Mouse (Mus musculus): ENCODE results near the gene Man2b1. TPM values are rescaled to one million over a fixed set of nuclear protein-coding genes. Genes with fewer than 3 reads are reported as not detected.

The Man2b1 gene
- polyA plus RNA-seq, 1 experiment: 165 TPM

GRCm38 (mm10) chr8:85091526-85092090 lies 8.5 kb downstream of the Man2b1 start:
- peaks cover 61% of the 10 kb centered on the region for H3K36me3 ChIP-seq (ENCODE audit: control insufficient read depth, insufficient read depth, low read length)
- no peak overlapping the region for H3K4me3 ChIP-seq (ENCODE audit: extremely low read depth, insufficient read depth, insufficient read length)
- 85% methylated on average over 21 of the region's 21 CpGs for whole genome bisulfite sequencing
- H3K4me1 ChIP-seq (ENCODE audit: control insufficient read depth, insufficient read depth, insufficient read length): no peaks in the 10 kb centered on the region
- no peak overlapping the region for H3K27ac ChIP-seq (ENCODE audit: insufficient read depth, low read length)
- no peaks in the 10 kb centered on the region for H3K27me3 ChIP-seq (ENCODE audit: control insufficient read depth, insufficient read depth, low read length)
- no peak for TF ChIP-seq POLR2A (IDR thresholded peaks at IDR 0.05; ENCODE audit: low read depth, low read length)
- no peak for TF ChIP-seq CTCF (IDR thresholded peaks at IDR 0.05; ENCODE audit: extremely low read depth, insufficient read depth, insufficient read length, insufficient replicate concordance)
- DNase-seq (ENCODE audit: low read depth in 1 of 2, low spot score in 2 of 2): no peak

GRCm38 (mm10) chr8:85095051-85095450 lies 12.0 kb downstream of the Man2b1 start:
- Histone ChIP-seq H3K4me1 (ENCODE audit: control insufficient read depth, insufficient read depth, insufficient read length) (no peaks in the 10 kb centered on the region), H3K27ac (ENCODE audit: insufficient read depth, low read length) (no peak overlapping the region), H3K4me3 (ENCODE audit: extremely low read depth, insufficient read depth, insufficient read length) (no peak overlapping the region), H3K36me3 (ENCODE audit: control insufficient read depth, insufficient read depth, low read length) (peaks cover 57% of the 10 kb centered on the region), H3K27me3 (ENCODE audit: control insufficient read depth, insufficient read depth, low read length) (no peaks in the 10 kb centered on the region)
- WGBS: 90% methylated on average over 13 of the region's 13 CpGs
- no peak for DNase-seq (ENCODE audit: low read depth in 1 of 2, low spot score in 2 of 2)
- no peak for TF ChIP-seq POLR2A (IDR thresholded peaks at IDR 0.05; ENCODE audit: low read depth, low read length)
- no peak for TF ChIP-seq CTCF (IDR thresholded peaks at IDR 0.05; ENCODE audit: extremely low read depth, insufficient read depth, insufficient read length, insufficient replicate concordance)

- Histone ChIP-seq H3K4me1 (ENCODE audit: control insufficient read depth, insufficient read depth, insufficient read length) (no peaks in the 10 kb centered on the region), H3K36me3 (ENCODE audit: control insufficient read depth, insufficient read depth, low read length) (peaks cover 57% of the 10 kb centered on the region), H3K4me3 (ENCODE audit: extremely low read depth, insufficient read depth, insufficient read length) (no peak overlapping the region), H3K27ac (ENCODE audit: insufficient read depth, low read length) (no peak overlapping the region), H3K27me3 (ENCODE audit: control insufficient read depth, insufficient read depth, low read length) (no peaks in the 10 kb centered on the region)
- no peak for DNase-seq (ENCODE audit: low read depth in 1 of 2, low spot score in 2 of 2)
- 91% methylated on average over 7 of the region's 7 CpGs for WGBS
- TF ChIP-seq POLR2A (IDR thresholded peaks at IDR 0.05; ENCODE audit: low read depth, low read length) (no peak), CTCF (IDR thresholded peaks at IDR 0.05; ENCODE audit: extremely low read depth, insufficient read depth, insufficient read length, insufficient replicate concordance) (no peak)
Observed at GRCm38 (mm10) chr8:85095566-85095965, 12.5 kb downstream of the Man2b1 start.

GRCm38 (mm10) chr8:85096196-85096595 lies 13.1 kb downstream of the Man2b1 start:
- H3K36me3 ChIP-seq (ENCODE audit: control insufficient read depth, insufficient read depth, low read length): peaks cover 55% of the 10 kb centered on the region
- WGBS: 97% methylated on average over 16 of the region's 16 CpGs
- H3K4me1 ChIP-seq (ENCODE audit: control insufficient read depth, insufficient read depth, insufficient read length): no peaks in the 10 kb centered on the region
- no peaks in the 10 kb centered on the region for H3K27me3 ChIP-seq (ENCODE audit: control insufficient read depth, insufficient read depth, low read length)
- H3K4me3 ChIP-seq (ENCODE audit: extremely low read depth, insufficient read depth, insufficient read length): no peak overlapping the region
- H3K27ac ChIP-seq (ENCODE audit: insufficient read depth, low read length): no peak overlapping the region
- TF ChIP-seq CTCF (IDR thresholded peaks at IDR 0.05; ENCODE audit: extremely low read depth, insufficient read depth, insufficient read length, insufficient replicate concordance) (no peak), POLR2A (IDR thresholded peaks at IDR 0.05; ENCODE audit: low read depth, low read length) (no peak)
- no peak for DNase-seq (ENCODE audit: low read depth in 1 of 2, low spot score in 2 of 2)

GRCm38 (mm10) chr8:85096850-85097249 lies 13.8 kb downstream of the Man2b1 start:
- peaks cover 50% of the 10 kb centered on the region for H3K36me3 ChIP-seq (ENCODE audit: control insufficient read depth, insufficient read depth, low read length)
- H3K4me3 ChIP-seq (ENCODE audit: extremely low read depth, insufficient read depth, insufficient read length): no peak overlapping the region
- DNase-seq (ENCODE audit: low read depth in 1 of 2, low spot score in 2 of 2): no peak
- H3K4me1 ChIP-seq (ENCODE audit: control insufficient read depth, insufficient read depth, insufficient read length): no peaks in the 10 kb centered on the region
- H3K27ac ChIP-seq (ENCODE audit: insufficient read depth, low read length): no peak overlapping the region
- H3K27me3 ChIP-seq (ENCODE audit: control insufficient read depth, insufficient read depth, low read length): no peaks in the 10 kb centered on the region
- TF ChIP-seq POLR2A (IDR thresholded peaks at IDR 0.05; ENCODE audit: low read depth, low read length) (no peak), CTCF (IDR thresholded peaks at IDR 0.05; ENCODE audit: extremely low read depth, insufficient read depth, insufficient read length, insufficient replicate concordance) (no peak)
- WGBS: 88% methylated on average over 4 of the region's 4 CpGs

- TF ChIP-seq POLR2A (IDR thresholded peaks at IDR 0.05; ENCODE audit: low read depth, low read length) (no peak), CTCF (IDR thresholded peaks at IDR 0.05; ENCODE audit: extremely low read depth, insufficient read depth, insufficient read length, insufficient replicate concordance) (no peak)
- DNase-seq (ENCODE audit: low read depth in 1 of 2, low spot score in 2 of 2): no peak
- 67% methylated on average over 4 of the region's 4 CpGs for WGBS
- Histone ChIP-seq H3K4me1 (ENCODE audit: control insufficient read depth, insufficient read depth, insufficient read length) (no peaks in the 10 kb centered on the region), H3K27me3 (ENCODE audit: control insufficient read depth, insufficient read depth, low read length) (no peaks in the 10 kb centered on the region), H3K36me3 (ENCODE audit: control insufficient read depth, insufficient read depth, low read length) (peaks cover 24% of the 10 kb centered on the region), H3K27ac (ENCODE audit: insufficient read depth, low read length) (no peak overlapping the region), H3K4me3 (ENCODE audit: extremely low read depth, insufficient read depth, insufficient read length) (no peak overlapping the region)
Observed at GRCm38 (mm10) chr8:85100076-85100665, 17.1 kb downstream of the Man2b1 start.

- Histone ChIP-seq H3K4me3 (ENCODE audit: extremely low read depth, insufficient read depth, insufficient read length) (no peak overlapping the region), H3K4me1 (ENCODE audit: control insufficient read depth, insufficient read depth, insufficient read length) (no peaks in the 10 kb centered on the region), H3K27ac (ENCODE audit: insufficient read depth, low read length) (no peak overlapping the region), H3K27me3 (ENCODE audit: control insufficient read depth, insufficient read depth, low read length) (no peaks in the 10 kb centered on the region), H3K36me3 (ENCODE audit: control insufficient read depth, insufficient read depth, low read length) (no peaks in the 10 kb centered on the region)
- TF ChIP-seq POLR2A (IDR thresholded peaks at IDR 0.05; ENCODE audit: low read depth, low read length) (no peak), CTCF (IDR thresholded peaks at IDR 0.05; ENCODE audit: extremely low read depth, insufficient read depth, insufficient read length, insufficient replicate concordance) (no peak)
- DNase-seq (ENCODE audit: low read depth in 1 of 2, low spot score in 2 of 2): no peak
- WGBS: 82% methylated on average over 10 of the region's 10 CpGs
Observed at GRCm38 (mm10) chr8:85113241-85113640, 30.2 kb downstream of the Man2b1 start.

All from spleen, adult 2 months (tissue).